Mouse (Mus musculus) gastrocnemius, adult 8-10 months (tissue): ENCODE data around the gene Klhl26. TPM values are rescaled to one million over a fixed set of nuclear protein-coding genes. Genes with fewer than 3 reads are reported as not detected.

Experiments
- DNase-seq, 2 experiments: peaks; one replicate each; pipeline ENCODE4 v3.0.0; 2022; ENCODE audit warnings: low spot score in 2 of 2
- total RNA-seq, 4 experiments: library from RNA; stranded (reverse); gene quantifications; 2 replicates each; pipeline ENCODE4 v1.2.4; 2022

Gene Klhl26
- total RNA-seq, 4 experiments from 2014 or later = 6.6 to 9.7 (median 7.5) TPM

- DNase-seq = peak; percentile 59 to 64
Observed at GRCm38 (mm10) chr8:70447639-70448420, 28.9 kb downstream of the Klhl26 start.

- no peak for DNase-seq
Observed at GRCm38 (mm10) chr8:70445988-70446387, 30.8 kb downstream of the Klhl26 start.

GRCm38 (mm10) chr8:70443326-70443725, 33.4 kb downstream of the Klhl26 start:
- DNase-seq = no peak

DNA sequence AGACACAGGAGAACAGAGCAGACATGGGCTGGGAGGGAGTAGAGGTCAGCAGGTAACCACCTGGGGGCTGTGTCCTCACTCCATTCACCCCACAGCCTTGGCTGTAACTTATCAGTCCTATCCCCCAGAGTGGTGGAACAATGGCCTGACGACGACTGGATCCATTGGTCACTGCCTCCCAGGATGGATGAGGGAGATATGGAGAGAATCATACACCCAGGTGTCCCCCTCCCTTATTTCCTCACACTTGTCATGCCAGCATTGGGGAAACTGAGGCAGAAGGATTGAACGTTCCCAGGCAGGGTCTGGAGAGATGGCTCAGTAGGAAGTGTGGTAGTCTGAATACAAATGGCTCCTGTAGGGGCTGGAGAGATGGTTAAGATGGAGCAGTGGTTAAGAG, 35.2 kb downstream of the Klhl26 start:
- DNase-seq = no peak

GRCm38 (mm10) chr8:70440246-70440645, 36.5 kb downstream of the Klhl26 start:
- no peak for DNase-seq

DNA sequence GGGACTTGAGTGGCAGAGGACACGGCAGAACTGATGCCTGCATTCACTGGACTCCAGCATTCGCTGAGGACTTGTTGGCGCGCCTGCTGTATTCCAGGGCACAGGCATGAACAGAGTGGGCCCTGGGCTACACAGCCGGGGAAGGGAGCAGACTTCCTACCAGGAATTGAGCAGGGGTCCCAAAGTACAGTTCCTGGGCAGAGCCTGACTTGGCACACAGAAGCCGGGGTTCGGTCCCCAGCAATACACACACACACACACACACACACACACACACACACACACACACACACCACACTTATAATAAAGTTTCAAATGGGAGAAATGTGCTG, 37.0 kb downstream of the Klhl26 start:
- no peak for DNase-seq

GRCm38 (mm10) chr8:70439055-70439847, 37.5 kb downstream of the Klhl26 start, which contains the start of gene Crtc1:
Gene Crtc1, minus strand, starts transcription at chr8:70439579.
- peak; percentile 96 for DNase-seq

GRCm38 (mm10) chr8:70438423-70438822, 38.3 kb downstream of the Klhl26 start:
- DNase-seq = no peak

DNA sequence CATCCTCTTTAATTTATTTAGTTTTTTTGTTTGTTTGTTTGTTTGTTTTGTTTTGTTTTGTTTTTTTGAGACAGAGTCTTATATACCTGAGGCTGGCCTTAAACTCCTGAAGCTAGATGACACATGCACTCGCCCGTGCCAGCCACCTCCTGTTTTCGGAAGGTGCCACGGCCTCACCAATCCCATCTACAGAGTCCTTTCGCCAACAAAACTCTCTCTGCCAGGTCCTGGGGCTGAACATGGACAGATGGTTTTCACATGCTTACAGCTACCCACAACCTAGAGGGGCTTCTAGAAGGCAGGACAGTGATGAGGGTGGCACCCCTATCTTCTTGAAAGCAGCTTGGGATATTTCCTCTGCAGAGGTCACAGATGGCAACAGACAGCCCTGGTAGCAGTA, 41.6 kb downstream of the Klhl26 start:
- DNase-seq = no peak

DNA sequence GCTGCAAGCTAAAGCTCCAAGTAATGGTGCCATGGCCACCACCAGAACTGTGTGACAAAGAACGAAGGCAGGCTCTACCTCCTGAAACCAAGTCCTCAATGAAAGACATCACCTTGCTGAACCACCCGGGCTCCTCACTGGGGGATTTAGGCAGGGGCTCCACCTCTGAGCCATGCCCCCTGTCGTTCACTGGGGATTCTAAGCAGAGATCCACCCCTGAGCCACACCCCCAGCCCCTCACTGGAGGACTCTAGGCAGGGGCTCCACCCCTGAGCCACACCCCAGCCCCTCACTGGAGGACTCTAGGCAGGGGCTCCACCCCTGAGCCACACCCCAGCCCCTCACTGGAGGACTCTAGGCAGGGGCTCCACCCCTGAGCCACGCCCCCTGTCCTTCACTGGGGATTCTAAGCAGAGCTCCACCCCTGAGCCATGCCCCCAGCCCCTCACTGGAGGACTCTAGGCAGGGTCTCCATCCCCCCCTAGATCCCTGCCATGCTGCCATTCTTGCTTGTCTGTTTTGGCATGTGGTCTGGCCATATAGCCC, 43.7 kb downstream of the Klhl26 start:
- DNase-seq = no peak

DNA sequence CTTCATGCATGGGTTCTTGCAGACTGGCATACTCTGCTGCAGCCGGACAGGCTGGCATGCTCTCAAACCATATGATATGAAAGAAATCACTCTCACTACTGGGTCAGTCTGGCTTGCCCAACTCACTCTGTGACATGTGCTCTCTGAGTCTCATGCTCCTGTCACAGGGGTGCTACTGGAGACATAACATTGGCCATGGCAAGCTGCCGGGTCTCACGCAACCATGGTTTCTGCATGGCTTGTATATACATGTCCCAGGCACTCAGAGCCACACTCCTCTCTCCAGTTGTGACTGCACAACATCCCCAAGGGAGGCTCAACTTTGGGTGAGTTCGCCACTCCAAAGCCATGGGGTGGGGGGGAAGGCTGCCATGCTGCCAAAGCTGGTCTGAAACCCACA, 45.6 kb downstream of the Klhl26 start:
- DNase-seq = no peak

DNA sequence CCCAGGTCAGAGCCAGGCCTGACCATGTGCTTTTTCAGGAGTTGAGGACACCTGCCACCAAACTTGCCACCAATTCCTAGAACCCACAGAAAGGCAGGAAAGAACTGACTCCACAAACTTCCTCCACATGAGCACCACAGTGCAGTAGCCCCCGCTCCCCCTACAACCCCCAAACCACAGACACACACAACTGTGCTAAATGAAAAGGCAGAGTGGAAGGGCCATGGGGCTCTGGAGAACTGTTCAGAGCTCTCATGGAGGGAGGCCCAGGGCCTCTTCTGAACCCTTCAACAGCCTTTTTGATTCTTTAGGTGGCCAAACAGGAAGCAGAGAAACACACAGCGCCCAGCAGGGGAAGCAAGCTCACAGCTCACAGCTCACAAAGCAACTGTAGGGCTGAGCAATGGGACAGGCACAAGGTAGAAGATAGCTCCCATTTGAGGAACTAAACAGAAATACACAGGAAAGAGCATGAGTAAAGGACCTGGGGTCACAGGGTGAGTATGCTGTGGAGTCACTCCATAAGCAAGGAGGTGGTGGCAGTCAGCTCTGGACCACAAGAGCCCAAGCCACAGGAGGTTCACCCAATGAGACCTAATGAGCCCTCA, 50.4 kb downstream of the Klhl26 start:
- no peak for DNase-seq

DNA sequence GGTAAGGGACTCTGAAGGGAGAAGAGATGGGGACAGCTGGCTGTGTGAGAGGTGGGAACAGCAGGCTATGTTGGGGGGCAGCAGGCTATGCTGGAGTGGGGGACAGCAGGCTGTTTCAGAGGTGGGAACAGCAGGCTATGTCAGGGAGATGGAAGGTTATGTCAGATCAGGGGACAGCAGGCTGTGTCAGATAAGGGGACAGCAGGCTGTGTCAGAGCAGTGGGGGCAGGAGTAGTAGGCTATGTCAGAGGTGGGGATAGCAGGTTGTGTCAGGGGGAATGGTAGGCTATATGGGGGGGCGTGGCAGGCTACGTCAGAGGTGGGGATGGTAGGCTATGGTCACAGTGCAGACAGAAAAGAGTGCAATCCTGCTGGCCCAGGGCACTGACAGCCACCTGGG, 54.0 kb downstream of the Klhl26 start:
- no peak for DNase-seq

DNA sequence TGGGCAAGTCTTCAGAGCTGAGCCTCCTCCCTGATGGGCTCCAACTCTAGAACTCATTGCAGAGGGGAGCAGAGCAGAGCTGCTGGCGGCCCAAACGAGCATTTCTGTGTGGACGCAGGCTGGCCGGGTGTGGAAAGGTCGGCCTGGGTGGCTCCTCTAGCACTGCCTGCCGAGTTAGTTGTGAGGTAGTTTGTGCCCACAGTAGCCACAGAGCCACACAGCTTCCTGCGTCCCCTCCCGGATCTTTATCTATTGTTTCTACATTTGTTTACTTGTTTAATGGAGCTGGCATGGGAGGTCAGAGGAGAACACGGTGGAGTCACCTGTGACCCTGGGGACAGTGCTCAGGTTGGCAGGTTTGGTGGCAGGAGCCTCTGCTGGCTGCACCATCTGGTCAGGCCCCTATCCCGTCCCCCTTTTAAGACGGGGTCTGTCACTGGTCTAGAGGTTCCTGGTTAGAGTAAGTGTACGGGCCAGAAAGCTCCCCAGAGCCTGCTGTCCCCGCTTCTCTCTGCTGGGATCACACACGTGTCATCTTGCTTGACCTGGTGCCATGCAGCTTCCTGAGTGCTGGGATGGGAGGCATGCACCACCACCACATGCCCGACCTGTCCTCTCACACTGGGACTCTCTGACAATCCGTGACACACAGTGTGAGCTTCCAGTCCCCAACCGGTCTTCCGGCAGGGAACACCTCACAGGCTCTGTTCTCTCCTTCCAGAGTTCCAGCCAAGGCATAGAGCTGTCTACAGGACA, 55.2 kb downstream of the Klhl26 start:
- no peak for DNase-seq

- no peak for DNase-seq
Observed at GRCm38 (mm10) chr8:70419879-70420643, 56.7 kb downstream of the Klhl26 start.

DNA sequence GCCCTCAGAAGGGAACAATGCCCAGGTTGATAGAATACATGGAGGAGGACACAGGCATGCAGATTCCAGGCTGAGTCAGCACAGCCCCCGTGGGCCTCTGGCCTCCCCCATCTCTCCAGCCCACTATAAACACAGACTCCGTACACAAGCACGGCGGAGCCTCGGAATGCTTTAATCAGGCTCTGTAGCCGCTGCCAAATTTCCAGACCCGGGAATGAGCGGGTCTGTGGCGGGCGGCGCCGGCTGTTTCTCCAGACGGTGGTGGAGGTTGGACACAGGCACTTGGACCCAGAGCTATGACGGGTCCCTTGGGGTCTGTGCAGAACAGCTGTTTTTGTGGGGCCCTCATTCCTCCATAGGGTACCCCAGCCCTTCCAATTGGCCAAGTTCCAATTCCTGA, 57.8 kb downstream of the Klhl26 start:
- DNase-seq = no peak

- DNase-seq = no peak
Observed at GRCm38 (mm10) chr8:70417914-70418313, 58.9 kb downstream of the Klhl26 start.

DNA sequence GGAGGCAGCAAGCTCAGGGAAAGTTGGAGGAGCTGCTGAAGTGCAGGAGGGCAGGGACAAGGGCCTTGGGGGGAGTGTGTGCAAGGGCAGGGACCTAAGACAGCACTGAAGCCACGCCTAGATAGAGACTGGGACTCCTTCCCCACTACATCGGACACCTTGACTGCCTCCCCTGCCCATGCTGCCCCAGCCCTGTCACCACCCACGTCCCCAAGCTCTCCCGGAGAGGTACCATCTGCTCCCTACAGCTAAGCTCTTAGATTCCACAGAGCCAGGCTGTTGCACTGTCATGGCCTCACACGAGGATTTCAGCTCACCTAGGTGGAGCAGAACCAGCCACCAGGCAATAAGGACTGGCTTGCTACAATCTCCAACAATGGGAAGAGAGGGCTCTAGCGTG, 59.8 kb downstream of the Klhl26 start:
- DNase-seq = no peak

- DNase-seq = no peak
Observed at GRCm38 (mm10) chr8:70415540-70416451, 61.0 kb downstream of the Klhl26 start.
